In genomic region chr16:86261612-86262011, GRCm38 (mm10) we compare ENCODE assay signal across 13 mouse cellular contexts.
DNase-seq lines count a peak whose midpoint lies in the region; ATAC-seq lines count a peak whose summit lies in the region.
"Had no signal": no experiment of that assay in that cellular context is flagged by ENCODE, and none has a peak within 500 bp of the region (broad histone marks: within the 10 kb centered on the region; RNA-seq: fewer than 3 reads in every experiment).

No protein-coding gene starts in this region.

- no peak overlapping the region for H3K4me2 ChIP-seq in liver, embryonic 16.5 days (ENCODE audit: low read depth, low read length)
- H3K4me2 ChIP-seq: heart, embryonic 15.5 days had no signal

- no peaks in the 10 kb centered on the region for H3K9me3 ChIP-seq in liver, embryonic 16.5 days (replicated peaks; ENCODE audit: control insufficient read depth, low read length)
- H3K9me3 ChIP-seq: heart, embryonic 15.5 days had no signal

- no peak overlapping the region for H3K9ac ChIP-seq in liver, embryonic 16.5 days (ENCODE audit: low read depth, low read length)
- H3K9ac ChIP-seq: forebrain, postnatal 0 days; heart, embryonic 15.5 days had no signal

- H3K36me3 ChIP-seq in liver, embryonic 16.5 days (ENCODE audit: control insufficient read depth, insufficient read depth), result no peaks in the 10 kb centered on the region
- H3K36me3 ChIP-seq: heart, embryonic 15.5 days had no signal

- H3K27ac ChIP-seq in liver, embryonic 16.5 days (ENCODE audit: low read length), result no peak overlapping the region
- H3K27ac ChIP-seq: heart, embryonic 15.5 days; layer of hippocampus, adult 2 months had no signal

- H3K27me3 ChIP-seq in liver, embryonic 16.5 days (ENCODE audit: control insufficient read depth, insufficient read depth, low read depth, low read length), result no peaks in the 10 kb centered on the region
- H3K27me3 ChIP-seq: heart, embryonic 15.5 days; Patski had no signal

- ATAC-seq in liver, embryonic 16.5 days (ENCODE audit: low read depth), result peak; percentile 68; the same call in 1 of the 2 replicates
- ATAC-seq: forebrain, postnatal 0 days; Patski had no signal

- no peaks in the 10 kb centered on the region for H3K4me1 ChIP-seq in liver, embryonic 16.5 days (ENCODE audit: control insufficient read depth, low read depth, low read length)

- no peak overlapping the region for H3K4me3 ChIP-seq in liver, embryonic 16.5 days (ENCODE audit: low read depth, low read length)
- H3K4me3 ChIP-seq: heart, embryonic 15.5 days; layer of hippocampus, adult 2 months had no signal

- WGBS in liver, embryonic 16.5 days (ENCODE audit: insufficient replicate concordance), result 12% methylated on average over 8 of the region's 8 CpGs

- intact Hi-C loops in left cerebral cortex, postnatal 10 days (cut with DNase I), result no loop called here

- peak; percentile 10 for DNase-seq in embryo, embryonic 10 days (ENCODE audit: low spot score)
- DNase-seq in embryo, embryonic 9.5 days (ENCODE audit: extremely low spot score), result no peak
- no peak for DNase-seq in liver
- DNase-seq in adrenal gland, postnatal 14 days, result peak; percentile 20
- DNase-seq in kidney, postnatal 10 days, result peak; percentile 30
- DNase-seq in frontal cortex, postnatal 10 days (ENCODE audit: low spot score in 2 of 2), result no peak
- no peak for DNase-seq in left cerebral cortex, postnatal 10 days (ENCODE audit: extremely low spot score in 1 of 2, low spot score in 2 of 2)
- DNase-seq: forebrain, postnatal 0 days; spleen, adult 18-20 months had no signal

Comparison
In these comparisons a context has a peak if more than half of its experiments do, and no peak if none do; other contexts are left out.
1. DNase-seq: peak in embryo, embryonic 10 days (single experiment), adrenal gland, postnatal 14 days (single experiment) and kidney, postnatal 10 days (single experiment); none in embryo, embryonic 9.5 days (single experiment), liver (single experiment), frontal cortex, postnatal 10 days (0 of 2) and left cerebral cortex, postnatal 10 days (0 of 2).